Mouse (Mus musculus) forebrain, postnatal 0 days (tissue): ENCODE data around the gene Hint2. TPM values are rescaled to one million over a fixed set of nuclear protein-coding genes. Genes with fewer than 3 reads are reported as not detected.

Source experiments
- ATAC-seq: fragments of 200-750 bp; cut with Nextera tagmentation; 2 replicates; pipeline ENCODE4 v1.8.0; 2017; ENCODE audit warnings: mild to moderate bottlenecking, moderate library complexity
- DNase-seq: peaks from one replicate; pipeline ENCODE4 v3.0.0-alpha.2; 2015
- H3K27ac ChIP-seq: fragments of 300-500 bp; sonication (generic); 2 replicates; pipeline ENCODE4 v1.5.1; 2014; ENCODE audit warnings: low read depth, mild to moderate bottlenecking, antibody characterized with exemption, low read length, moderate library complexity, mixed read lengths
- H3K27me3 ChIP-seq: fragments of 300-500 bp; sonication (generic); 2 replicates; pipeline ENCODE4 v1.6.1; 2014; ENCODE audit warnings: mild to moderate bottlenecking, low read length, mixed read lengths; ENCODE audit not compliant: insufficient read depth
- H3K36me3 ChIP-seq: fragments of 300-500 bp; sonication (generic); 2 replicates; pipeline ENCODE4 v1.6.1; 2014; ENCODE audit warnings: mild to moderate bottlenecking, moderate library complexity; ENCODE audit not compliant: insufficient read depth
- H3K4me1 ChIP-seq: fragments of 300-500 bp; sonication (generic); 2 replicates; pipeline ENCODE4 v1.6.1; 2014; ENCODE audit warnings: antibody characterized with exemption; ENCODE audit not compliant: insufficient read depth
- H3K4me2 ChIP-seq: fragments of 300-500 bp; sonication (generic); 2 replicates; pipeline ENCODE4 v1.6.1; 2014; ENCODE audit warnings: low read depth, mild to moderate bottlenecking, moderate library complexity
- H3K4me3 ChIP-seq: fragments of 300-500 bp; sonication (generic); 2 replicates; pipeline ENCODE4 v1.5.1; 2014; ENCODE audit warnings: low read depth, low read length, mixed read lengths
- H3K9ac ChIP-seq: fragments of 300-500 bp; sonication (generic); 2 replicates; pipeline ENCODE4 v1.6.1; 2014; ENCODE audit warnings: mild to moderate bottlenecking
- H3K9me3 ChIP-seq: fragments of 300-500 bp; sonication (generic); 2 replicates; pipeline ENCODE4 v1.6.1; 2016; ENCODE audit warnings: low read length
- CTCF ChIP-seq: sonication (generic); IDR thresholded peaks from 2 replicates; pipeline ENCODE4 v1.5.1; 2016; ENCODE audit warnings: antibody characterized with exemption, control low read depth, low read depth
- WGBS: fragments of 180-500 bp; shearing (Covaris S2); extraction: QIAGEN DNeasy Blood & Tissue Kit; methylation state at CpG from one replicate; pipeline ENCODE4 v1.1.7; 2014; 5-methylcytosine and 5-hydroxymethylcytosine counted together
- polyA plus RNA-seq: library from polyadenylated mRNA; unstranded; fragments of >200 nt; fragmentation: Nextera tagmentation; extraction: Ambion mirVana; gene quantifications from 2 replicates; pipeline ENCODE4 v1.2.1, GENCODE M21; 2015
- total RNA-seq: library from RNA; depleted of rRNA; stranded (reverse); fragments of >200 nt; gene quantifications from 2 replicates; pipeline ENCODE4 v1.2.3, GENCODE M21; 2014

The Hint2 gene
- total and polyA plus RNA-seq, 2 experiments from 2014 or later = 53.6 to 80.0 TPM

DNA sequence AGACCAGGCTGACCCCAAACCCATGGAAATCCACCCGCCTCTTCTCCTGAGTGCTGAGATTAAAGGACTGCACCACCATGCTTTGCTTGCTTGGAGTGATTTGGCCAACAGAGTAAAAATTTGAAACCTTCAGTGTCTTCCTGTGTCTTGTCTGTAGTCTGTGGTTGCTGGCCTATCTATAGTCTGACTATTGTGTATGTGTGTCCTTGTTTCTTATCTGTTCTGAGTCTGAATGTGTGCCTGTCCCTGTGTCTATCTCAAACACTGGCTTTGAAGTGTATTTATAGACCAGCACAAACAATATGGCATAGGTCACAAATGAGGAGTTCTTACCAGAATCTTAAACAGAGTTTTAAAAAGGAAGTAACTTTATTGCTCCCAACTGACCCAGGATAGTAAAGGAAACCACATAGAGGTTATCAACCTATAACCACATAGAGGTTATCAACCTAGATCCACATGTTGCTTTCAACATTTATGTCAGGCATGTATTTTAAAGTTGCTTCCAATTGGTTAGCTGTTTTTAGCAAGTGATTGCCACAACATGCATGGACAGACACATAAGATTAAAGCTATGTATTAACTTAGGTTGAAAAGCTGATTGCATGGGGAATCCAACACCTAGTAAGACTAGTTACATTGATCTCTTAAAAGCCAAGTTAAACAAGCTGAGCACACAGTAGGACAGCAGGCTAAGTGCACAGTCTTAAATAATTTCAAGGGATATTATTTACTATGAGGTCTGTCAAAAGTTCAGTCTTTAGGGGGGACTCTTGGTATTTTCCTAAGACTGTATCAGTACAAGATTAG is 38.4 kb upstream of the Hint2 start:
- Histone ChIP-seq H3K4me1 (no peaks in the 10 kb centered on the region), H3K27me3 (no peaks in the 10 kb centered on the region), H3K4me2 (no peak overlapping the region), H3K9ac (no peak overlapping the region), H3K36me3 (peaks cover 17% of the 10 kb centered on the region; the same call in 1 of the 2 replicates), H3K27ac (no peak overlapping the region), H3K4me3 (no peak overlapping the region), H3K9me3 (no peaks in the 10 kb centered on the region)
- ATAC-seq (no peak), DNase-seq (no peak)
- 86% methylated on average over 1 of the region's 1 CpGs for WGBS
- no peak for TF ChIP-seq CTCF

- Histone ChIP-seq H3K27me3 (no peaks in the 10 kb centered on the region), H3K36me3 (peaks cover 25% of the 10 kb centered on the region), H3K4me2 (no peak overlapping the region), H3K4me3 (no peak overlapping the region), H3K4me1 (no peaks in the 10 kb centered on the region), H3K27ac (no peak overlapping the region), H3K9me3 (no peaks in the 10 kb centered on the region), H3K9ac (no peak overlapping the region)
- ATAC-seq (no peak), DNase-seq (no peak)
- 83% methylated on average over 5 of the region's 5 CpGs for WGBS
- TF ChIP-seq CTCF = no peak
Measured at GRCm38 (mm10) chr4:43693806-43694241, 37.6 kb upstream of the Hint2 start.

GRCm38 (mm10) chr4:43691026-43691425 is 34.8 kb upstream of the Hint2 start:
- no peaks in the 10 kb centered on the region for H3K4me1 ChIP-seq
- WGBS = 71% methylated on average over 5 of the region's 5 CpGs
- H3K4me2 ChIP-seq = no peak overlapping the region
- H3K27me3 ChIP-seq = no peaks in the 10 kb centered on the region
- TF ChIP-seq CTCF = no peak
- H3K4me3 ChIP-seq = no peak overlapping the region
- H3K36me3 ChIP-seq = peaks cover 49% of the 10 kb centered on the region
- no peaks in the 10 kb centered on the region for H3K9me3 ChIP-seq
- ATAC-seq (peak; percentile 64; the same call in 1 of the 2 replicates), DNase-seq (no peak)
- H3K27ac ChIP-seq = 0 out of 2 replicates have a peak overlapping the region, but pooled peaks have one; percentile 40
- no peak overlapping the region for H3K9ac ChIP-seq

GRCm38 (mm10) chr4:43690021-43690420 is 33.8 kb upstream of the Hint2 start:
- H3K36me3 ChIP-seq = peaks cover 59% of the 10 kb centered on the region
- H3K27ac ChIP-seq = no peak overlapping the region
- H3K9me3 ChIP-seq = no peaks in the 10 kb centered on the region
- H3K9ac ChIP-seq = no peak overlapping the region
- DNase-seq (no peak), ATAC-seq (no peak)
- no peaks in the 10 kb centered on the region for H3K4me1 ChIP-seq
- H3K27me3 ChIP-seq = no peaks in the 10 kb centered on the region
- H3K4me3 ChIP-seq = no peak overlapping the region
- no peak for TF ChIP-seq CTCF
- 93% methylated on average over 17 of the region's 17 CpGs for WGBS
- H3K4me2 ChIP-seq = no peak overlapping the region

DNA sequence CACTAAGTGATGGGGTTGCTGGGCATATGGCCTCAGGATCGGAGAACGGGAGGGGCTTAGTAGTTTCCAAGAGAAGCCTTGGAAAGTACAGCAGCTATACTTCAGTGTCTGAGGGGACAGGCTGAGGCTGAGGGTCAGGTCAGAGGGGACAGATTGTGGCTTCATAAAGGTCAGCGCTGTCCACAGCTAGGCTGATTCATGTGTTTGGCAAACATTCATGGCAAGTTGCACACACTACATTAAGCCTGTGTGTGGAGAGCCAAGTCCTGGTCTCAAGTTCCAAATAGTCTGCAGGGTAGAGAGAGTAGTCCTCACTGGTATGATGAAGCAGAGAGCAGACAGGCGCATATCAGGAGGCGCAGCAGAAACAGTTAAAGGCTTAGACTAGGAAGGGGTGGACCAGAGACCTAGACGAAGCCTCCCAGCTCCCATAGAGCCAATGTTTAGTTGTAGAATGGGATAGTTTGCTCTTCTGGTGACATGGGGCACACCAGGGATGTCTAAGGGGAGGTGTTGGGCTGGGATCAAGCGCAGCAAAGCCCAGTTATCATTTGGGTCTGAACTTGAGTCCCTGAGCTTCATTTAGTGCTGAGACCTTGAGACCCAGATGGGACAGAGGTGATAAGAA is 23.3 kb upstream of the Hint2 start:
- Histone ChIP-seq H3K4me1 (no peaks in the 10 kb centered on the region), H3K4me3 (no peak overlapping the region), H3K27ac (no peak overlapping the region), H3K9ac (no peak overlapping the region), H3K27me3 (no peaks in the 10 kb centered on the region), H3K9me3 (no peaks in the 10 kb centered on the region), H3K4me2 (no peak overlapping the region), H3K36me3 (peaks cover 87% of the 10 kb centered on the region)
- ATAC-seq (no peak), DNase-seq (no peak)
- WGBS = 92% methylated on average over 7 of the region's 7 CpGs
- TF ChIP-seq CTCF = no peak

DNA sequence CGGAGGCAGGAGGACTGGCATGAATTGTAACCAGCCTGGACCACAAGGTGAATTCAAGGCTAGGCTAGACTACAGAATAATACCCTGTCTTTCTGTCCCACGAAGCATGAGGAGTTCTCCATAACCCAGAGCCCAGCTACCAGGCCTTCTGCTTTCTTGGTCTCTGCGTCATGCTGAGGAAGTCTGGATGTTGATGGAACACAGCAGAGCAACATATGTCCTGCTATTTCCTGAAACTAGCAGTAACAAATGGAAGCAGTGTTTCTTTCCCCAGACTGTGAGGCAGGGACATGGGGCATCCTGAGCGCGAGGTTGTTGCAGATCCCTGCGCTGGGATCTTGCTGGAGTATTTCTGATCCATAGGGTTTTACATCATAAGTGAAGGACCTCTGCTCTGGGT is 22.3 kb upstream of the Hint2 start:
- H3K9ac ChIP-seq = no peak overlapping the region
- no peaks in the 10 kb centered on the region for H3K9me3 ChIP-seq
- no peaks in the 10 kb centered on the region for H3K4me1 ChIP-seq
- no peaks in the 10 kb centered on the region for H3K27me3 ChIP-seq
- no peak for TF ChIP-seq CTCF
- DNase-seq (no peak), ATAC-seq (no peak)
- no peak overlapping the region for H3K27ac ChIP-seq
- no peak overlapping the region for H3K4me2 ChIP-seq
- H3K36me3 ChIP-seq = peaks cover 83% of the 10 kb centered on the region
- H3K4me3 ChIP-seq = no peak overlapping the region
- 80% methylated on average over 6 of the region's 6 CpGs for WGBS

DNA sequence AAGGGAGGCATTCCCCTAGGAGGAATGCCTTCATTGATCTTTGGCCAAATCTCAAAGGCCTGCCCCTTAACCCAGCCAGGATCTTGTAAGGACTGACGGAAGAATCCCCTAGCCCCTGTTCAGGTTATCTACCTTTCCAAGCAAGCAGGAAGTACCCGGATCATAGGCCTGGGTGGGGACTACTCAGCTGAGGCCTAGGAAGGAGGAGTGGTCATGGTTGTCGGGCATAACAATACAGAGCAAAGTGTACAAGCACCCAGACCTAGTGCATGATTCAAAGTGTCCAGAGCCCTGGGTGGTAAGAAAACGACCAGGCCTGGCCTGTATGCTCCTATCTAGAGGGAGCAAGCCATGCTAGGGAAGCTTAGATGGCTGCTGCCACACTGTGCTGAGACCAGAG is 19.3 kb upstream of the Hint2 start:
- Histone ChIP-seq H3K4me1 (peaks cover 20% of the 10 kb centered on the region), H3K27ac (no peak overlapping the region), H3K9ac (no peak overlapping the region), H3K4me2 (no peak overlapping the region), H3K9me3 (no peaks in the 10 kb centered on the region), H3K36me3 (peaks cover 58% of the 10 kb centered on the region), H3K4me3 (no peak overlapping the region), H3K27me3 (no peaks in the 10 kb centered on the region)
- no peak for ATAC-seq
- DNase-seq = no peak
- WGBS = 80% methylated on average over 4 of the region's 4 CpGs
- no peak for TF ChIP-seq CTCF
